Mouse (Mus musculus): ENCODE results near the gene Pkp4.

The Pkp4 gene

GRCm38 (mm10) chr2:59272713-59273112 is 112.1 kb downstream of the Pkp4 start:
- DNase-seq (ENCODE audit: low spot score): no peak

- DNase-seq (ENCODE audit: low spot score): no peak
These were observed 120.4 kb downstream of the Pkp4 start for GRCm38 (mm10) chr2:59280914-59281562.

GRCm38 (mm10) chr2:59282966-59283365 is 122.3 kb downstream of the Pkp4 start:
- DNase-seq (ENCODE audit: low spot score): no peak

GRCm38 (mm10) chr2:59284216-59284615 is 123.6 kb downstream of the Pkp4 start:
- DNase-seq (ENCODE audit: low spot score): no peak

GRCm38 (mm10) chr2:59284734-59285490 is 124.3 kb downstream of the Pkp4 start:
- no peak for DNase-seq (ENCODE audit: low spot score)

- DNase-seq (ENCODE audit: low spot score): peak; percentile 37
These were observed 124.9 kb downstream of the Pkp4 start for GRCm38 (mm10) chr2:59285581-59285980.

- DNase-seq (ENCODE audit: low spot score): peak; percentile 88
These were observed 125.6 kb downstream of the Pkp4 start for GRCm38 (mm10) chr2:59286247-59286646.

- no peak for DNase-seq (ENCODE audit: low spot score)
These were observed 127.0 kb downstream of the Pkp4 start for GRCm38 (mm10) chr2:59287630-59288029.

- no peak for DNase-seq (ENCODE audit: low spot score)
These were observed 128.8 kb downstream of the Pkp4 start for GRCm38 (mm10) chr2:59289411-59289810.

GRCm38 (mm10) chr2:59290391-59290790 is 129.7 kb downstream of the Pkp4 start:
- no peak for DNase-seq (ENCODE audit: low spot score)

- DNase-seq (ENCODE audit: low spot score): no peak
These were observed 139.2 kb downstream of the Pkp4 start for GRCm38 (mm10) chr2:59299831-59300230.

- DNase-seq (ENCODE audit: low spot score): no peak
These were observed 141.0 kb downstream of the Pkp4 start for GRCm38 (mm10) chr2:59301671-59302070.

GRCm38 (mm10) chr2:59302430-59302829 is 141.8 kb downstream of the Pkp4 start:
- DNase-seq (ENCODE audit: low spot score): no peak

- no peak for DNase-seq (ENCODE audit: low spot score)
These were observed 142.9 kb downstream of the Pkp4 start for GRCm38 (mm10) chr2:59303530-59304063.

- no peak for DNase-seq (ENCODE audit: low spot score)
These were observed 146.7 kb downstream of the Pkp4 start for GRCm38 (mm10) chr2:59307302-59307701.

GRCm38 (mm10) chr2:59308055-59308454 is 147.4 kb downstream of the Pkp4 start:
- DNase-seq (ENCODE audit: low spot score): no peak

- DNase-seq (ENCODE audit: low spot score): no peak
These were observed 152.6 kb downstream of the Pkp4 start for GRCm38 (mm10) chr2:59313293-59313692.

- no peak for DNase-seq (ENCODE audit: low spot score)
These were observed 158.0 kb downstream of the Pkp4 start for GRCm38 (mm10) chr2:59318631-59319030.

- no peak for DNase-seq (ENCODE audit: low spot score)
These were observed 167.3 kb downstream of the Pkp4 start for GRCm38 (mm10) chr2:59327946-59328345.

- no peak for DNase-seq (ENCODE audit: low spot score)
These were observed 170.4 kb downstream of the Pkp4 start for GRCm38 (mm10) chr2:59331093-59331492.

GRCm38 (mm10) chr2:59332523-59332922 is 171.9 kb downstream of the Pkp4 start:
- DNase-seq (ENCODE audit: low spot score): no peak

- DNase-seq (ENCODE audit: low spot score): peak; percentile 19
These were observed 177.9 kb downstream of the Pkp4 start for GRCm38 (mm10) chr2:59338501-59338900.

- no peak for DNase-seq (ENCODE audit: low spot score)
These were observed 178.3 kb downstream of the Pkp4 start for GRCm38 (mm10) chr2:59338926-59339325.
